Mouse (Mus musculus) embryonic facial prominence, embryonic 10.5 days (tissue): ENCODE data around the gene Pcp4. TPM values are rescaled to one million over a fixed set of nuclear protein-coding genes. Genes with fewer than 3 reads are reported as not detected.
A peak's percentile ranks its signal among the peaks of the same experiment; 100 is the strongest.
"Not testable (repeated sequence)": the region's sequence is repeated elsewhere in the genome, so short reads cannot be mapped to it uniquely, and the experiment has no call there.

ENCODE experiments used
- DNase-seq: peaks from one replicate; pipeline ENCODE4 v3.0.0-alpha.2; 2017; ENCODE audit warnings: low spot score
- H3K27ac ChIP-seq: fragments of 300-500 bp; sonication (generic); replicated peaks from 2 replicates; pipeline ENCODE4 v1.5.1; 2016; ENCODE audit warnings: mild to moderate bottlenecking
- H3K27me3 ChIP-seq: fragments of 300-500 bp; sonication (generic); replicated peaks from 2 replicates; pipeline ENCODE4 v1.6.1; 2016; ENCODE audit warnings: low read depth, mild to moderate bottlenecking; ENCODE audit not compliant: poor library complexity, severe bottlenecking
- H3K36me3 ChIP-seq: fragments of 300-500 bp; sonication (generic); replicated peaks from 2 replicates; pipeline ENCODE4 v1.6.1; 2016; ENCODE audit warnings: mild to moderate bottlenecking, moderate library complexity
- H3K4me1 ChIP-seq: fragments of 300-500 bp; sonication (generic); 2 replicates; pipeline ENCODE4 v1.6.1; 2016
- H3K4me3 ChIP-seq: fragments of 300-500 bp; sonication (generic); 2 replicates; pipeline ENCODE4 v1.5.1; 2016; ENCODE audit warnings: mild to moderate bottlenecking, moderate library complexity
- H3K9me3 ChIP-seq: fragments of 300-500 bp; sonication (generic); 2 replicates; pipeline ENCODE4 v1.6.1; 2016; ENCODE audit warnings: mild to moderate bottlenecking
- WGBS: fragments of 180-500 bp; shearing (Covaris S2); methylation state at CpG from one replicate; pipeline ENCODE4 v1.1.7; 2016; 5-methylcytosine and 5-hydroxymethylcytosine counted together
- polyA plus RNA-seq: library from polyadenylated mRNA; unstranded; fragments of >200 nt; fragmentation: Nextera tagmentation; extraction: Ambion mirVana; gene quantifications from 2 replicates; pipeline ENCODE4 v1.2.1, GENCODE M21; 2016

The Pcp4 gene
- 4.4 and 6.8 TPM in 2 replicates for polyA plus RNA-seq

GRCm38 (mm10) chr16:96467445-96467844 lies at the start of gene Pcp4:
Pcp4 (plus strand) TSS chr16:96467606.
- Histone ChIP-seq H3K27ac (no peak within 1 kb of the TSS), H3K4me3 (no peak within 1 kb of the TSS), H3K27me3 (no peaks in the 10 kb centered on the region; the same call in 1 of the 2 replicates), H3K36me3 (no peaks in the 10 kb centered on the region), H3K9me3 (no peaks in the 10 kb centered on the region), H3K4me1 (peaks cover 16% of the 10 kb centered on the region)
- DNase-seq = peak; percentile 82
- 13% methylated on average over 8 of the region's 8 CpGs for WGBS

- no peak overlapping the region for H3K4me3 ChIP-seq
- H3K36me3 ChIP-seq = no peaks in the 10 kb centered on the region
- H3K27ac ChIP-seq = no peak overlapping the region
- H3K27me3 ChIP-seq = no peaks in the 10 kb centered on the region
- no peak for DNase-seq
- no peaks in the 10 kb centered on the region for H3K9me3 ChIP-seq
- WGBS = 84% methylated on average over 2 of the region's 2 CpGs
- peaks cover 4% of the 10 kb centered on the region; the same call in 1 of the 2 replicates for H3K4me1 ChIP-seq
Observed at GRCm38 (mm10) chr16:96425044-96425443, 42.4 kb upstream of the Pcp4 start.

- H3K4me1 ChIP-seq = peaks cover 4% of the 10 kb centered on the region; the same call in 1 of the 2 replicates
- 84% methylated on average over 7 of the region's 7 CpGs for WGBS
- no peaks in the 10 kb centered on the region for H3K27me3 ChIP-seq
- no peaks in the 10 kb centered on the region for H3K9me3 ChIP-seq
- no peak overlapping the region for H3K4me3 ChIP-seq
- H3K27ac ChIP-seq = no peak overlapping the region
- no peaks in the 10 kb centered on the region for H3K36me3 ChIP-seq
- DNase-seq = no peak
Observed at GRCm38 (mm10) chr16:96426671-96427070, 40.7 kb upstream of the Pcp4 start.

GRCm38 (mm10) chr16:96429046-96429445 lies 38.4 kb upstream of the Pcp4 start:
- no peak for DNase-seq
- no peak overlapping the region for H3K4me3 ChIP-seq
- no peaks in the 10 kb centered on the region for H3K27me3 ChIP-seq
- H3K27ac ChIP-seq = no peak overlapping the region
- 73% methylated on average over 3 of the region's 3 CpGs for WGBS
- H3K9me3 ChIP-seq = no peaks in the 10 kb centered on the region
- H3K36me3 ChIP-seq = no peaks in the 10 kb centered on the region
- peaks cover 4% of the 10 kb centered on the region; the same call in 1 of the 2 replicates for H3K4me1 ChIP-seq

- Histone ChIP-seq H3K4me3 (no peak overlapping the region), H3K27me3 (no peaks in the 10 kb centered on the region), H3K4me1 (peaks cover 18% of the 10 kb centered on the region), H3K9me3 (no peaks in the 10 kb centered on the region), H3K27ac (no peak overlapping the region), H3K36me3 (no peaks in the 10 kb centered on the region)
- DNase-seq = no peak
- 86% methylated on average over 10 of the region's 10 CpGs for whole genome bisulfite sequencing
Observed at GRCm38 (mm10) chr16:96433266-96433665, 34.1 kb upstream of the Pcp4 start.

- no peak for DNase-seq
- Histone ChIP-seq H3K4me1 (peaks cover 18% of the 10 kb centered on the region), H3K4me3 (no peak overlapping the region), H3K27ac (no peak overlapping the region), H3K9me3 (no peaks in the 10 kb centered on the region), H3K36me3 (no peaks in the 10 kb centered on the region), H3K27me3 (no peaks in the 10 kb centered on the region)
- 83% methylated on average over 3 of the region's 3 CpGs for WGBS
Observed at GRCm38 (mm10) chr16:96434024-96434785, 33.2 kb upstream of the Pcp4 start.

- no peak for DNase-seq
- Histone ChIP-seq H3K4me3 (no peak overlapping the region), H3K4me1 (peaks cover 24% of the 10 kb centered on the region), H3K9me3 (no peaks in the 10 kb centered on the region), H3K36me3 (no peaks in the 10 kb centered on the region), H3K27ac (no peak overlapping the region), H3K27me3 (no peaks in the 10 kb centered on the region)
- 95% methylated on average over 5 of the region's 5 CpGs for WGBS
Observed at GRCm38 (mm10) chr16:96438946-96439345, 28.5 kb upstream of the Pcp4 start.

- peak overlapping the region; percentile 24; the same call in 1 of the 2 replicates for H3K27ac ChIP-seq
- no peaks in the 10 kb centered on the region for H3K36me3 ChIP-seq
- no peak for DNase-seq
- no peaks in the 10 kb centered on the region for H3K27me3 ChIP-seq
- peaks cover 20% of the 10 kb centered on the region for H3K4me1 ChIP-seq
- no peak overlapping the region for H3K4me3 ChIP-seq
- H3K9me3 ChIP-seq = no peaks in the 10 kb centered on the region
- 76% methylated on average over 4 of the region's 4 CpGs for WGBS
Observed at GRCm38 (mm10) chr16:96439682-96440081, 27.7 kb upstream of the Pcp4 start.

GRCm38 (mm10) chr16:96440871-96441270 lies 26.5 kb upstream of the Pcp4 start:
- no peaks in the 10 kb centered on the region for H3K36me3 ChIP-seq
- H3K4me3 ChIP-seq = no peak overlapping the region
- no peak overlapping the region for H3K27ac ChIP-seq
- 87% methylated on average over 8 of the region's 8 CpGs for WGBS
- no peaks in the 10 kb centered on the region for H3K27me3 ChIP-seq
- H3K9me3 ChIP-seq = no peaks in the 10 kb centered on the region
- H3K4me1 ChIP-seq = peaks cover 20% of the 10 kb centered on the region
- DNase-seq = no peak

GRCm38 (mm10) chr16:96441826-96442225 lies 25.6 kb upstream of the Pcp4 start:
- DNase-seq = no peak
- Histone ChIP-seq H3K4me1 (peaks cover 20% of the 10 kb centered on the region), H3K27ac (no peak overlapping the region), H3K4me3 (no peak overlapping the region), H3K36me3 (no peaks in the 10 kb centered on the region), H3K9me3 (no peaks in the 10 kb centered on the region), H3K27me3 (no peaks in the 10 kb centered on the region)
- WGBS = 91% methylated on average over 3 of the region's 3 CpGs

GRCm38 (mm10) chr16:96443468-96443867 lies 23.9 kb upstream of the Pcp4 start, which contains the start of gene Itgb2l:
Itgb2l (minus strand) TSS chr16:96443619.
- 94% methylated on average over 2 of the region's 2 CpGs for WGBS
- Histone ChIP-seq H3K36me3 (no peaks in the 10 kb centered on the region), H3K27ac (no peak within 1 kb of the TSS), H3K4me3 (no peak within 1 kb of the TSS), H3K27me3 (no peaks in the 10 kb centered on the region), H3K4me1 (peaks cover 10% of the 10 kb centered on the region), H3K9me3 (no peaks in the 10 kb centered on the region)
- no peak for DNase-seq

- not testable (repeated sequence) for H3K4me3 ChIP-seq, H3K27me3 ChIP-seq, H3K4me1 ChIP-seq, H3K27ac ChIP-seq, H3K9me3 ChIP-seq, H3K36me3 ChIP-seq, DNase-seq
- 96% methylated on average over 16 of the region's 16 CpGs for WGBS
Observed at GRCm38 (mm10) chr16:96450871-96451270, 16.5 kb upstream of the Pcp4 start.

- Histone ChIP-seq H3K27ac (no peak overlapping the region), H3K9me3 (no peaks in the 10 kb centered on the region), H3K27me3 (no peaks in the 10 kb centered on the region), H3K4me1 (peaks cover 8% of the 10 kb centered on the region), H3K36me3 (no peaks in the 10 kb centered on the region), H3K4me3 (no peak overlapping the region)
- DNase-seq = no peak
Observed at GRCm38 (mm10) chr16:96454086-96454485, 13.3 kb upstream of the Pcp4 start.
